Mouse (Mus musculus) G1E (cell line): Measurements from ENCODE around the gene Rev1. TPM values are rescaled to one million over a fixed set of nuclear protein-coding genes. Genes with fewer than 3 reads are reported as not detected.

Experiments
- ATAC-seq: 2 replicates; pipeline ENCODE4 v1.8.0; 2016; ENCODE audit warnings: mild to moderate bottlenecking; ENCODE audit not compliant: insufficient number of reproducible peaks, poor library complexity, low FRiP score, severe bottlenecking; ENCODE audit errors: extremely low read depth
- DNase-seq: peaks from one replicate; pipeline ENCODE4 v3.0.0; 2012; ENCODE audit warnings: low spot score
- H3K27me3 ChIP-seq: 2 replicates; pipeline ENCODE4 v1.6.1; 2012; ENCODE audit warnings: mild to moderate bottlenecking, low read length, inconsistent platforms; ENCODE audit not compliant: insufficient read depth
- H3K36me3 ChIP-seq: replicated peaks from 2 replicates; pipeline ENCODE3; 2012; ENCODE audit warnings: mild to moderate bottlenecking, inconsistent platforms
- H3K4me1 ChIP-seq: 2 replicates; pipeline ENCODE4 v1.6.1; 2012; ENCODE audit warnings: low read depth, low read length, inconsistent platforms, mixed read lengths; ENCODE audit not compliant: insufficient read depth
- H3K4me3 ChIP-seq: 2 replicates; pipeline ENCODE4 v1.5.1; 2012; ENCODE audit warnings: low read depth, mild to moderate bottlenecking, inconsistent platforms, low read length, moderate library complexity, mixed read lengths
- H3K9me3 ChIP-seq: replicated peaks from 2 replicates; pipeline ENCODE4 v1.6.1; 2012; ENCODE audit warnings: inconsistent platforms
- CTCF ChIP-seq: IDR thresholded peaks from 2 replicates; pipeline ENCODE4 v1.5.1; 2012; ENCODE audit warnings: low read depth, low read length, inconsistent platforms, mixed read lengths
- GATA1 ChIP-seq: IDR thresholded peaks from 2 replicates; pipeline ENCODE4 v1.6.1; 2012; ENCODE audit warnings: borderline replicate concordance, low read length, inconsistent platforms, mixed read lengths
- GATA2 ChIP-seq: IDR thresholded peaks from 2 replicates; pipeline ENCODE4 v1.6.1; 2012; ENCODE audit warnings: low read depth, low read length, inconsistent platforms, borderline replicate concordance
- POLR2AphosphoS5 ChIP-seq: IDR thresholded peaks from 2 replicates; pipeline ENCODE4 v1.6.1; 2012; ENCODE audit warnings: low read depth, low read length, inconsistent platforms; ENCODE audit not compliant: insufficient replicate concordance
- TAL1 ChIP-seq: conservative IDR thresholded peaks from 2 replicates; pipeline ENCODE4 v1.6.1; 2012; ENCODE audit warnings: low read depth, low read length, inconsistent platforms, mixed read lengths
- polyA plus RNA-seq: library from polyadenylated mRNA; stranded (reverse); fragments of >175 nt; gene quantifications from 2 replicates; pipeline ENCODE4 v1.2.3, GENCODE M21; 2012
- total RNA-seq, 2 experiments: library from RNA; stranded (forward) in 1 of 2; stranded (reverse) in 1 of 2; fragments of 200-1000 nt in 1 of 2; fragments of >200 nt in 1 of 2; fragmentation: Nextera tagmentation in 1 of 2; gene quantifications; 2 replicates each; pipeline ENCODE4 v1.2.3; 2014 to 2017

Gene Rev1
- total and polyA plus RNA-seq, 3 experiments = 23.4 to 123 (median 101) TPM

DNA sequence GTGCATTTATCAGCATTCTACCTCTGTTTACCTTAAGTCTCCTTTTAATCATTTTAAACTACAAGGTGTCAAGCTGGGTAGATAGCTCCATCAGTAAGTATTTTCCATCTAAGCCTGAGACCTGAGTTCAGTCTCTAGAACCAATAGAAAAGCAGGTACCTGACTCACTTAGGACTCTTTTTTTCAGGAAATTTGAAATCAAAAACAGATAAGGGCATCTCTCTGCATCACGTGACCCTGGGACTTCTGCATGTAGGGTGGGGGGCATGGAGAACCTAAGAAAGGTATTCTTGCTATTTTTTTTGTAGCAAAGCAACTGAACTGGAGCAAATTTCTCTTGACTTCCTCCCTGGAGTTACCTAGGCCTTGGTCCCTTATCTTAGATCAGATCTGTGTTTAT, 11.8 kb upstream of the Rev1 start:
- no peaks in the 10 kb centered on the region for H3K9me3 ChIP-seq
- peaks cover 29% of the 10 kb centered on the region for H3K27me3 ChIP-seq
- no peak for ATAC-seq
- no peak for DNase-seq
- peaks cover 5% of the 10 kb centered on the region for H3K4me1 ChIP-seq
- no peaks in the 10 kb centered on the region for H3K36me3 ChIP-seq
- no peak for TF ChIP-seq GATA1
- H3K4me3 ChIP-seq = no peak overlapping the region

DNA sequence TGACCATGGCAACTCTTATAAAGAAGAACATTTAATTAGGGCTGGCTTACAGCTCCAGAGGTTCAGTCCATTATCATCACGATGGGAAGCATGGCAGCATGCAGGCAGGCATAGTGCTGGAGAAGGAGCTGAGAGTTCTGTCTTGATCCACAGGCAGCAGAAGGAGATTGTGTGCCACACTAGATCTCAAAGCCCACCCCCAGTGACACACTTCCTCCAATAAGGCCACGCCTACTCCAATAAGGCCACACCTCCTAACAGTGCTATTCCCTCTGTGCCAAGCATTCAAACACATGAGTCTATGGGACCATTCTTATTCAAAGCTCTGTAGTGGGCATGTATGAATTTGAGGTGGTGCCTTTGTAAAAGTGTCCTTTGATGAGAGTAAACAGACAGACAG, 11.3 kb upstream of the Rev1 start:
- no peaks in the 10 kb centered on the region for H3K36me3 ChIP-seq
- H3K9me3 ChIP-seq = no peaks in the 10 kb centered on the region
- TF ChIP-seq POLR2AphosphoS5 (no peak), GATA2 (no peak), GATA1 (no peak)
- ATAC-seq (no peak), DNase-seq (no peak)
- no peak overlapping the region for H3K4me3 ChIP-seq
- peaks cover 29% of the 10 kb centered on the region for H3K27me3 ChIP-seq
- peaks cover 5% of the 10 kb centered on the region for H3K4me1 ChIP-seq

DNA sequence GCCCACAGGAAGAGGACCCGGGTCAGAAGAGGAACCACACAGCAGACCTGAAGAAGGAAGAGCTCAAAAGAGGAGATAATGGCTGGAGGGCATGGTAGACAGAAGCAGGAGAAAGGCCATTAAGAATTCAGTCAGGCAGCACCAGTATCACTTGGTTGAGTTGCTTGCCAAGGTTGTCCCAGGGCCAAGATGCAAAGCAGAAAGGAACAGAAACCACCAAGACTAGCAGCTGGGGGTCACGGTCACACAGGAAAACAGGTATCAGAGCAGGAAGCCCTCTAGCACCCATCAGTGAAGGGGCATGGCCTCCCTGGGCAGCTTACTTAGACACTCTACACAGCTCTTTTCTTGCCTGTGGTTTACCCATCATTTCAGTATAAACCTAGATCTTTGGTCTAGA, 9.8 kb upstream of the Rev1 start:
- no peak overlapping the region for H3K4me3 ChIP-seq
- DNase-seq = no peak
- no peaks in the 10 kb centered on the region for H3K36me3 ChIP-seq
- peaks cover 5% of the 10 kb centered on the region for H3K4me1 ChIP-seq
- no peak for ATAC-seq
- no peaks in the 10 kb centered on the region for H3K9me3 ChIP-seq
- peaks cover 26% of the 10 kb centered on the region for H3K27me3 ChIP-seq
- TF ChIP-seq TAL1 (no peak), GATA2 (no peak), CTCF (no peak), POLR2AphosphoS5 (no peak), GATA1 (no peak)

DNA sequence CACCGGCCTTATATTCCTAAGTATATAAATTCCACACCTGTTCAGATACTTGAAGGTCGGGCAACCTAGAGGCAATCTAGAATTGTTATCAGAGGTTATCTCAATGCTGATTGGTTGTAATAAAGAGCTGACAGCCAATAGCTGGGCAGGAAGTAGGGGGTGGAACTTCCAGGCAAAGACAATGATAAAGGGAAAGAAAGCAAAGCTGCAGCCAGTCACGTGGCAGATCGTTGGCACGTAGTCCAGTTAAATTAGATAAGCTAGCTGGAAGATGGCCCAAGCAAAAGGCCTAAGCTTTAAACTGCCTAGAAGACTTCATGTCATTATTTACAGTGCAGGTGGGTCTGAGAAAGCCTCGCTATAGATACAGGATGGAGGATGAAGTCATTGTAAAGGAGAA, 3.3 kb upstream of the Rev1 start:
- Histone ChIP-seq H3K27me3 (peaks cover 27% of the 10 kb centered on the region), H3K4me1 (peaks cover 26% of the 10 kb centered on the region), H3K36me3 (no peaks in the 10 kb centered on the region), H3K9me3 (no peaks in the 10 kb centered on the region), H3K4me3 (no peak overlapping the region)
- ATAC-seq = no peak
- TF ChIP-seq GATA1 (no peak), GATA2 (no peak), TAL1 (no peak), POLR2AphosphoS5 (no peak), CTCF (no peak)
- no peak for DNase-seq

DNA sequence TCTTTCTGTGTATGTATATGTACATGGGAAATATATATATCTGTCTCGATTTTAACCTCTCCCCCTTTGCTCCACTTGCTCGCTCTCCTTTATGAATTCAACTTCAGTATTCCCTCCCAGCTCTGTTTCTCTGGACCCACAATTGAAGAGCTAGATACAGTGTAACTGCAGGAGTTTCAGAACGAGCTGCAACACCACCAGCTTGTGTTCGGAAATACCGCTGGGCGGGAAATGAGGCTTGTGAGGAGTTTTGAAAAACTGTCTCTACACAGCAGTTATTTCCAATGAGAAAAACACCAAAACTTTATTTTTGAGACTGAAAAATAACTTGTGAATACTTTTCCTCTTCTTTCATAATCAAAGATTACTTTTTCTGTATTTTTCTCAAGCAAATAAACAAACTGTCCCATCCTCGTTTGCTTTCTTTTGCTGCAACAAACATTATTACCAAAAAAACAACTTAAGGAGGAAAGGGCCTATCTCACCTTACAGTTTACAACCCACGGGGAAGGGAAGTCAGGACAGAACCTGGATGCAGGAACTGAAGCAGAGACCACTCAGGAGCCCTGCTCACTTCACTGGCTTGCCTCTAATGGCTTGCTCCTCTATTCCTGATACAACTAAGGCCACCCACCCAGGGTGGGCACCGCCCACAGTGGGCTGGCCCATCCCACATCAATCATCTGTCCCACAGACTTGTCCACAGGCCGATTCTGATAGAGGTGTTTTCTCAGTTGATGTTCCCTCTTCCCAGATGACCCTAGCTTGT, 1.3 kb upstream of the Rev1 start:
- Histone ChIP-seq H3K27me3 (peaks cover 14% of the 10 kb centered on the region), H3K4me3 (peak overlapping the region; percentile 87), H3K36me3 (peaks cover 11% of the 10 kb centered on the region), H3K4me1 (peaks cover 42% of the 10 kb centered on the region), H3K9me3 (no peaks in the 10 kb centered on the region)
- TF ChIP-seq CTCF (no peak), GATA1 (no peak), TAL1 (no peak), POLR2AphosphoS5 (no peak; the same call in 1 of the 2 replicates), GATA2 (no peak)
- ATAC-seq = peak; percentile 78
- DNase-seq = peak; percentile 83

DNA sequence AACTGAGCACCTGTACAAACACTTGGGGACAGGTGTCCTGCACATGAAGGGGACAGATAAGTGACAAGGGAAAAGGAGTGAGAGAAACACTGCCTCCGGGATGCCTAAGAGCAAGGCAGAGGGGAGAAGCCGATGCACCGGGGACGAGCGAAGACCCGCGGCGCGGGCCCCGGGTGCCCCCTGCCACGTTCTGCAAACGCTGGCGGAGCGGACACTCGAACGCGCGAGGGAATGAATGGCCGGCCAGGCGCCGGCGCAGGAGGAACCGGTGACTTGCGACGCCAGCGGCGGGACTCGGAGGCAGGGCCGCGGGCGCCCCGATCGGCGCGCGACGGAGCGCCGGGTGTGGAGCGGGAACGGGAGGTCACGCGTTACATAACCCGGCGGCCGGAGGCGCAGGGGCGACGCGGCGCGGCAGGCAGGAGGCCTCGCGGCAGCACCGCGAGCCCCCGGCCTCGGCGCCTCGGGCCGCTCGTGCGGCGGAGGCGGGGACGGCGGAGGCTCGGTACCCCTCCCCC, 623 bp downstream of the Rev1 start:
- no peak for ATAC-seq
- H3K4me1 ChIP-seq = peaks cover 58% of the 10 kb centered on the region
- peak; percentile 61 for DNase-seq

DNA sequence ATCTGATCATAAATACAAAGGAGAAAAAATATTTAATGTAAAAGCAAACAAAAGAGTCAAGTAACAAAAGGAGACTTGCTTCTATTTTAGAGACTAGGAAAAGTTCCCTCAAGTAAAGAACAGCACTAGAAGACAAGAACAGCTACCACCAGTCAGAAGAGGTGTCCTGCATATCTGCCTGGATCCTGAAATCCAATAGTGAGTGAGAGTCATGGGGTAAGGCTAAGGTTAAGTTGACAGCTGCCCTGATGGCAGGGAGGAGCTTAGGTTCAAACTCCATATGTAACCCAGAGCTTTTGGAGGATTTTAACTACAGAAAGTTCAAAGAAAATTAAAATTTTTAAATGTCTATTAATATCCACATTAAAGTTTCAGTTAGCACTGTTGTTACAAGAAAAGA, 2.6 kb downstream of the Rev1 start:
- Histone ChIP-seq H3K9me3 (no peaks in the 10 kb centered on the region), H3K27me3 (no peaks in the 10 kb centered on the region), H3K4me1 (peaks cover 58% of the 10 kb centered on the region), H3K4me3 (no peak overlapping the region; the same call in 1 of the 2 replicates), H3K36me3 (peaks cover 32% of the 10 kb centered on the region)
- ATAC-seq = no peak
- DNase-seq = no peak
- TF ChIP-seq GATA2 = no peak
- no peak for TF ChIP-seq TAL1
- TF ChIP-seq POLR2AphosphoS5 = no peak
- no peak for TF ChIP-seq CTCF
- TF ChIP-seq GATA1 = no peak

More for the DNA sequence above, 623 bp downstream of the Rev1 start:
- peaks cover 19% of the 10 kb centered on the region for H3K36me3 ChIP-seq
- TF ChIP-seq POLR2AphosphoS5 (no peak), GATA2 (no peak), GATA1 (no peak), TAL1 (no peak), CTCF (no peak)
- no peaks in the 10 kb centered on the region for H3K9me3 ChIP-seq
- H3K27me3 ChIP-seq = peaks cover 5% of the 10 kb centered on the region
- peak overlapping the region; percentile 87 for H3K4me3 ChIP-seq
